In the genomic region with DNA sequence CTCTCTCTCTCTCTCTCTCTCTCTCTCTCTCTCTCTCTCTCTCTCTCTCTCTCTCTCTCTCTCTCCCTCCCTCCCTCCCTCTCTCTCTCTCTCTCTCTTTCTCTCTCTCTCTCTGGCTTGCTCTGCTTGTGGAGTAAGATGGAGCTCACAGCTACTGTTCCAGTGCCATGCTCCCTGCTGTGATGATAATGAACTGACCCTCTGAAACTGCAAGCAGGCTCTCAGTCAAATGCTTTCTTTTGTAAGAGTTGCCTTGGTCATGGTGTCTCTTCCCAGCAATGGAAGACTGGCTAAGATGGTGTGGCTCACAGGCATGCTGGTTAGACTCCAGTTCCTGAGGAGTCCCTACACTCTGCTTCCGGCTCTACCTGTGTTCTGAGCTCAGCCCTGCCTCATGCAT, we compare ENCODE assay signal across 3 mouse cellular contexts. TPM values are rescaled to one million over a fixed set of nuclear protein-coding genes. Genes with fewer than 3 reads are reported as not detected.
"Had no signal": no experiment of that assay in that cellular context is flagged by ENCODE, and none has a peak within 500 bp of the region (broad histone marks: within the 10 kb centered on the region; RNA-seq: fewer than 3 reads in every experiment).

No protein-coding gene starts in this region.

RNA-seq across cellular contexts. Expression of gene Ccn2, which starts 21.3 kb away (rescaled TPM):
- total RNA-seq: megakaryocyte progenitor cell, adult 5-6 weeks; megakaryocyte-erythroid progenitor cell, adult 5-6 weeks; monocyte, adult 5-6 weeks had no signal
